Mouse (Mus musculus): ENCODE measurements at regions not wholly inside any gene's neighbourhood (a gene's known extent, or its start where the extent isn't known, plus 50 kb on each side); places are given as distances from the start of the nearest gene placed in this dataset.

GRCm38 (mm10) chr2:161341368-161341891, 232.6 kb upstream of the Chd6 start:
- H3K4me3 ChIP-seq (ENCODE audit: control insufficient read depth in 1 of 2, insufficient read depth in 1 of 2, low read depth in 2 of 2, low read length in 2 of 2), result no peak overlapping the region
- H3K36me3 ChIP-seq (ENCODE audit: control insufficient read depth in 1 of 2, insufficient read depth in 2 of 2, low read length in 2 of 2), result no peaks in the 10 kb centered on the region
- no peak for DNase-seq (ENCODE audit: low read depth, low spot score)
- H3K27me3 ChIP-seq (ENCODE audit: control insufficient read depth in 1 of 2, insufficient read depth in 2 of 2, low read length in 2 of 2), result no peaks in the 10 kb centered on the region
- H3K9ac ChIP-seq (ENCODE audit: control insufficient read depth, low read depth, low read length, poor library complexity, severe bottlenecking), result no peak overlapping the region
- no peak overlapping the region for H3K27ac ChIP-seq (ENCODE audit: control insufficient read depth, low read depth, low read length)
- H3K4me1 ChIP-seq (ENCODE audit: control insufficient read depth in 1 of 2, insufficient read depth in 2 of 2, low read length in 2 of 2), result no peaks in the 10 kb centered on the region
- TF ChIP-seq CHD1 (IDR thresholded peaks at IDR 0.05; ENCODE audit: low read depth, low read length) (no peak), MAZ (IDR thresholded peaks at IDR 0.05; ENCODE audit: low read depth, low read length) (no peak), NRF1 (IDR thresholded peaks at IDR 0.05; ENCODE audit: insufficient read depth, low read depth, low read length, poor library complexity, severe bottlenecking) (no peak), USF2 (IDR thresholded peaks at IDR 0.05; ENCODE audit: borderline replicate concordance in 1 of 2, insufficient read depth in 1 of 2, low read depth in 1 of 2, low read length in 2 of 2) (no peak), KAT2A (conservative IDR thresholded peaks at IDR 0.05; ENCODE audit: low read depth, low read length) (no peak)
- no peaks in the 10 kb centered on the region for H3K9me3 ChIP-seq (replicated peaks; ENCODE audit: insufficient read depth, low read length)
- no peaks in the 10 kb centered on the region for H3K79me2 ChIP-seq (ENCODE audit: control insufficient read depth, insufficient read depth, low read length, poor library complexity)

- H3K36me3 ChIP-seq (ENCODE audit: control insufficient read depth in 1 of 2, insufficient read depth in 2 of 2, low read length in 2 of 2), result no peaks in the 10 kb centered on the region
- no peak overlapping the region for H3K9ac ChIP-seq (ENCODE audit: control insufficient read depth, low read depth, low read length, poor library complexity, severe bottlenecking)
- no peak for TF ChIP-seq MAFK (IDR thresholded peaks at IDR 0.05; ENCODE audit: borderline replicate concordance, low read depth, low read length)
- no peak for TF ChIP-seq POLR2AphosphoS2 (IDR thresholded peaks at IDR 0.05; ENCODE audit: low read length)
- TF ChIP-seq CHD1 (IDR thresholded peaks at IDR 0.05; ENCODE audit: low read depth, low read length), result no peak
- no peak for TF ChIP-seq ZKSCAN1 (IDR thresholded peaks at IDR 0.05; ENCODE audit: low read depth, low read length)
- no peak for TF ChIP-seq EP300 (IDR thresholded peaks at IDR 0.05; ENCODE audit: low read depth in 1 of 2, low read length in 2 of 2)
- TF ChIP-seq ELF1 (IDR thresholded peaks at IDR 0.05; ENCODE audit: low read depth, low read length), result no peak
- no peak for TF ChIP-seq MAZ (IDR thresholded peaks at IDR 0.05; ENCODE audit: low read depth, low read length)
- no peak for TF ChIP-seq MYB (IDR thresholded peaks at IDR 0.05; ENCODE audit: low read depth, low read length)
- TF ChIP-seq BHLHE40 (IDR thresholded peaks at IDR 0.05; ENCODE audit: borderline replicate concordance, low read depth, low read length), result no peak
- H3K4me3 ChIP-seq (ENCODE audit: control insufficient read depth in 1 of 2, insufficient read depth in 1 of 2, low read depth in 2 of 2, low read length in 2 of 2), result no peak overlapping the region
- no peaks in the 10 kb centered on the region for H3K9me3 ChIP-seq (replicated peaks; ENCODE audit: insufficient read depth, low read length)
- no peak overlapping the region for H3K27ac ChIP-seq (ENCODE audit: control insufficient read depth, low read depth, low read length)
- H3K27me3 ChIP-seq (ENCODE audit: control insufficient read depth in 1 of 2, insufficient read depth in 2 of 2, low read length in 2 of 2), result no peaks in the 10 kb centered on the region
- no peaks in the 10 kb centered on the region for H3K79me2 ChIP-seq (ENCODE audit: control insufficient read depth, insufficient read depth, low read length, poor library complexity)
- H3K4me1 ChIP-seq (ENCODE audit: control insufficient read depth in 1 of 2, insufficient read depth in 2 of 2, low read length in 2 of 2), result no peaks in the 10 kb centered on the region
- no peak for DNase-seq (ENCODE audit: low read depth, low spot score)
Observed at GRCm38 (mm10) chr2:161340291-161340690, 231.4 kb upstream of the Chd6 start.

DNA sequence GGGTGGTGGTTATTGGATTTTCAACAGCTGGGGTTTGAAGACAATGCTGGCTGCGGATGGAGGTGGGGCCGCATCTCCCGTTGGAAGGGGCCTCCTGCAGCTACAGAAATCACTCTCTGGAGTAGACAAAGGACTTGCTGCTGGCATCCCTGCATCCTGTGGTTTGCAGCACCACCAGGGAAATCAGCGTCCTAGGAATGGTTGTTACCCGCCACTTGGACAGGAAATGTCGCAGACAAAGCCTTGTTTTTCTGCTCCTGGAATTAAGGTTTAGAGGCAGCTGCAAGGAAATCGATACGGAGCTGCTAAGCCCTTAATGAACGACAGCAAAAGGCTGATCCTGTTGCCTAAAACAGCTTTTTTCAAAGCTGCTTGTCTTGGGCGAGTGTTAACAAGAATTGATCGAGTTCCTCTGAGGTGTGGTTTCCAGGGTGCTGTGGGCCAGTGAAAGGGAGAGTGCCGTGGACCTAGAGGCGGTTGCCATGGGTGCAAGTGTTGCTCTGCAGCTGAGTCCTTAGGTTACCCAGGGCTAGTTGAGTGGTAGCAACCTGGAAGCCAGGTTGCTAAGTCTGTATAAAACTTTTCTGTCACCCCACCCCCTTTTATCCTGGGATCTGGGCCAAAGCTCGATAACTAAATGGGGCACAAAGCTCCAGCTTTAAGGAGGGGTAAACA, 230.6 kb upstream of the Chd6 start:
- Histone ChIP-seq H3K27ac (ENCODE audit: control insufficient read depth, low read depth, low read length) (no peak overlapping the region), H3K4me3 (ENCODE audit: control insufficient read depth in 1 of 2, insufficient read depth in 1 of 2, low read depth in 2 of 2, low read length in 2 of 2) (no peak overlapping the region), H3K4me1 (ENCODE audit: control insufficient read depth in 1 of 2, insufficient read depth in 2 of 2, low read length in 2 of 2) (no peaks in the 10 kb centered on the region), H3K9me3 (replicated peaks; ENCODE audit: insufficient read depth, low read length) (no peaks in the 10 kb centered on the region), H3K36me3 (ENCODE audit: control insufficient read depth in 1 of 2, insufficient read depth in 2 of 2, low read length in 2 of 2) (no peaks in the 10 kb centered on the region), H3K9ac (ENCODE audit: control insufficient read depth, low read depth, low read length, poor library complexity, severe bottlenecking) (no peak overlapping the region), H3K79me2 (ENCODE audit: control insufficient read depth, insufficient read depth, low read length, poor library complexity) (no peaks in the 10 kb centered on the region), H3K27me3 (ENCODE audit: control insufficient read depth in 1 of 2, insufficient read depth in 2 of 2, low read length in 2 of 2) (no peaks in the 10 kb centered on the region)
- no peak for DNase-seq (ENCODE audit: low read depth, low spot score)
- TF ChIP-seq BHLHE40 (IDR thresholded peaks at IDR 0.05; ENCODE audit: borderline replicate concordance, low read depth, low read length), result no peak
- TF ChIP-seq ZC3H11A (IDR thresholded peaks at IDR 0.05; ENCODE audit: low read depth, low read length), result no peak
- no peak for TF ChIP-seq MEF2A (IDR thresholded peaks at IDR 0.05; ENCODE audit: extremely low read depth, insufficient replicate concordance, low read depth, low read length, poor library complexity, severe bottlenecking)
- TF ChIP-seq POLR2AphosphoS5 (IDR thresholded peaks at IDR 0.05; ENCODE audit: borderline replicate concordance, low read depth, low read length), result no peak
- no peak for TF ChIP-seq POLR2AphosphoS2 (IDR thresholded peaks at IDR 0.05; ENCODE audit: low read length)
- no peak for TF ChIP-seq ELF1 (IDR thresholded peaks at IDR 0.05; ENCODE audit: low read depth, low read length)
- no peak for TF ChIP-seq TCF12 (IDR thresholded peaks at IDR 0.05; ENCODE audit: low read depth, low read length)
- TF ChIP-seq JUND (IDR thresholded peaks at IDR 0.05; ENCODE audit: low read depth, low read length), result no peak
- TF ChIP-seq CHD1 (IDR thresholded peaks at IDR 0.05; ENCODE audit: low read depth, low read length), result no peak
- TF ChIP-seq POLR2A (IDR thresholded peaks at IDR 0.05; ENCODE audit: control insufficient read depth in 1 of 2, insufficient read depth in 1 of 2, low read depth in 1 of 2, low read length in 2 of 2, poor library complexity in 1 of 2), result no peak
- no peak for TF ChIP-seq E2F4 (IDR thresholded peaks at IDR 0.05; ENCODE audit: borderline replicate concordance, low read depth, low read length)
- TF ChIP-seq EP300 (IDR thresholded peaks at IDR 0.05; ENCODE audit: low read depth in 1 of 2, low read length in 2 of 2), result no peak
- no peak for TF ChIP-seq TAL1 (IDR thresholded peaks at IDR 0.05; ENCODE audit: low read length)
- TF ChIP-seq RCOR1 (IDR thresholded peaks at IDR 0.05; ENCODE audit: low read depth, low read length), result no peak
- no peak for TF ChIP-seq CHD2 (IDR thresholded peaks at IDR 0.05; ENCODE audit: low read length)
- no peak for TF ChIP-seq UBTF (IDR thresholded peaks at IDR 0.05; ENCODE audit: borderline replicate concordance, insufficient read depth, low read depth, low read length)
